ENCODE assay signal across 23 mouse cellular contexts in genomic region chr17:56096883-56097282, GRCm38 (mm10). TPM values are rescaled to one million over a fixed set of nuclear protein-coding genes. Genes with fewer than 3 reads are reported as not detected.
A peak's percentile ranks its signal among the peaks of the same experiment; 100 is the strongest.
DNase-seq lines count a peak whose midpoint lies in the region; ATAC-seq and TF ChIP-seq lines count a peak whose summit lies in the region.
"Had no signal": no experiment of that assay in that cellular context is flagged by ENCODE, and none has a peak within 500 bp of the region (broad histone marks: within the 10 kb centered on the region; RNA-seq: fewer than 3 reads in every experiment).

No protein-coding gene starts in this region.

- intact Hi-C loops in heart, adult 2 months (cut with DNase I), result no loop called here

- H3K4me1 ChIP-seq in forebrain, embryonic 11.5 days (replicated peaks; ENCODE audit: control insufficient read depth, insufficient read depth, low read length), result no peaks in the 10 kb centered on the region
- H3K4me1 ChIP-seq in forebrain, embryonic 14.5 days (ENCODE audit: control insufficient read depth, insufficient read depth, low read length), result no peaks in the 10 kb centered on the region
- no peaks in the 10 kb centered on the region for H3K4me1 ChIP-seq in heart, adult 2 months (ENCODE audit: control insufficient read depth, insufficient read depth, low read length)
- H3K4me1 ChIP-seq in limb, embryonic 12.5 days (replicated peaks), result no peaks in the 10 kb centered on the region
- H3K4me1 ChIP-seq in limb, embryonic 10.5 days, result no peaks in the 10 kb centered on the region

- H3K9me3 ChIP-seq in forebrain, embryonic 11.5 days (ENCODE audit: control insufficient read depth, low read length), result no peaks in the 10 kb centered on the region
- no peaks in the 10 kb centered on the region for H3K9me3 ChIP-seq in forebrain, embryonic 14.5 days (replicated peaks; ENCODE audit: control insufficient read depth, low read length)
- H3K9me3 ChIP-seq in limb, embryonic 12.5 days, result no peaks in the 10 kb centered on the region
- H3K9me3 ChIP-seq in limb, embryonic 10.5 days (replicated peaks), result no peaks in the 10 kb centered on the region
- H3K9me3 ChIP-seq: G1E had no signal

- no peak for ATAC-seq in forebrain, embryonic 11.5 days (replicated peaks; ENCODE audit: low FRiP score)
- ATAC-seq in forebrain, embryonic 14.5 days, result no peak
- 0 out of 2 replicates have a peak, but pooled peaks have one; percentile 12 for ATAC-seq in limb, embryonic 12.5 days (ENCODE audit: insufficient number of reproducible peaks, insufficient read depth, low FRiP score, low TSS enrichment, low read depth)
- ATAC-seq: activated CD4-positive, CD25-positive, alpha-beta regulatory T cell, adult 4 months; CD4-positive, CD25-positive, alpha-beta regulatory T cell, adult 4 months; Patski had no signal

- no peak overlapping the region for H3K27ac ChIP-seq in forebrain, embryonic 11.5 days (ENCODE audit: low read depth, low read length)
- H3K27ac ChIP-seq in forebrain, embryonic 14.5 days (ENCODE audit: low read depth, low read length), result no peak overlapping the region
- H3K27ac ChIP-seq in heart, adult 2 months, result no peak overlapping the region
- no peak overlapping the region for H3K27ac ChIP-seq in limb, embryonic 12.5 days
- no peak overlapping the region for H3K27ac ChIP-seq in limb, embryonic 10.5 days

- H3K79me2 ChIP-seq in heart, adult 2 months (replicated peaks; ENCODE audit: control insufficient read depth, insufficient read depth, low read length), result no peaks in the 10 kb centered on the region

- H3K9ac ChIP-seq in forebrain, embryonic 11.5 days (ENCODE audit: low read length), result no peak overlapping the region
- H3K9ac ChIP-seq in forebrain, embryonic 14.5 days (ENCODE audit: low read length), result no peak overlapping the region
- H3K9ac ChIP-seq in heart, adult 2 months (ENCODE audit: low read depth, low read length), result no peak overlapping the region
- no peak overlapping the region for H3K9ac ChIP-seq in limb, embryonic 12.5 days (replicated peaks)

- H3K4me2 ChIP-seq in forebrain, embryonic 11.5 days (ENCODE audit: low read depth, low read length, severe bottlenecking), result no peak overlapping the region
- H3K4me2 ChIP-seq in forebrain, embryonic 14.5 days (ENCODE audit: low read length), result no peak overlapping the region
- no peak overlapping the region for H3K4me2 ChIP-seq in limb, embryonic 12.5 days

- no peaks in the 10 kb centered on the region for H3K27me3 ChIP-seq in forebrain, embryonic 11.5 days (ENCODE audit: control insufficient read depth, insufficient read depth, low read length)
- no peaks in the 10 kb centered on the region for H3K27me3 ChIP-seq in forebrain, embryonic 14.5 days (replicated peaks; ENCODE audit: control insufficient read depth, insufficient read depth, low read length)
- H3K27me3 ChIP-seq in heart, adult 2 months (ENCODE audit: control insufficient read depth, insufficient read depth, low read length), result no peaks in the 10 kb centered on the region
- no peaks in the 10 kb centered on the region for H3K27me3 ChIP-seq in limb, embryonic 12.5 days
- H3K27me3 ChIP-seq in limb, embryonic 10.5 days (ENCODE audit: low read depth, poor library complexity, severe bottlenecking), result no peaks in the 10 kb centered on the region
- H3K27me3 ChIP-seq: CH12.LX, Patski had no signal

- TF ChIP-seq POLR2A in heart, adult 2 months (IDR thresholded peaks at IDR 0.05; ENCODE audit: insufficient read depth, low read depth, low read length), result no peak

- H3K4me3 ChIP-seq in forebrain, embryonic 11.5 days (ENCODE audit: low read depth, low read length), result no peak overlapping the region
- no peak overlapping the region for H3K4me3 ChIP-seq in forebrain, embryonic 14.5 days (ENCODE audit: low read depth, low read length)
- H3K4me3 ChIP-seq in heart, adult 2 months, result no peak overlapping the region
- H3K4me3 ChIP-seq in limb, embryonic 12.5 days (replicated peaks), result no peak overlapping the region
- no peak overlapping the region for H3K4me3 ChIP-seq in limb, embryonic 10.5 days

- 92% methylated on average over 12 of the region's 12 CpGs for WGBS in forebrain, embryonic 11.5 days
- WGBS in forebrain, embryonic 14.5 days, result 92% methylated on average over 12 of the region's 12 CpGs
- 89% methylated on average over 12 of the region's 12 CpGs for WGBS in heart, adult 2 months
- WGBS in limb, embryonic 12.5 days, result 92% methylated on average over 12 of the region's 12 CpGs
- 92% methylated on average over 12 of the region's 12 CpGs for WGBS in limb, embryonic 10.5 days

- no peak for TF ChIP-seq CTCF in heart, adult 2 months (IDR thresholded peaks at IDR 0.05)

- peak; percentile 47 for DNase-seq in forebrain, embryonic 11.5 days (ENCODE audit: low spot score)
- no peak for DNase-seq in forebrain, embryonic 14.5 days (ENCODE audit: low spot score)
- peak; percentile 90 for DNase-seq in heart, adult 11 months
- DNase-seq in heart, adult 2 months, result no peak
- no peak for DNase-seq in limb, embryonic 10.5 days (ENCODE audit: low spot score)
- DNase-seq: adrenal gland, adult 2 months; adrenal gland, adult 8-10 months; adrenal gland, postnatal 10 days; adrenal gland, postnatal 14 days; adrenal gland, postnatal 25 days; adrenal gland, postnatal 36 days; B cell, adult 2 months; cerebellum, adult 11 months; cerebellum, adult 11-12 months; cerebellum, adult 18-20 months had no signal

- TF ChIP-seq EP300 in heart, adult 2 months (IDR thresholded peaks at IDR 0.05; ENCODE audit: insufficient read depth, low read depth, low read length), result no peak

- H3K36me3 ChIP-seq in forebrain, embryonic 11.5 days (ENCODE audit: control insufficient read depth, insufficient read depth, low read length), result peaks cover 22% of the 10 kb centered on the region
- H3K36me3 ChIP-seq in forebrain, embryonic 14.5 days (ENCODE audit: control insufficient read depth, insufficient read depth, low read length), result peaks cover 88% of the 10 kb centered on the region
- no peaks in the 10 kb centered on the region for H3K36me3 ChIP-seq in heart, adult 2 months (ENCODE audit: control insufficient read depth, insufficient read depth, low read length)
- H3K36me3 ChIP-seq in limb, embryonic 12.5 days, result peaks cover 90% of the 10 kb centered on the region
- H3K36me3 ChIP-seq in limb, embryonic 10.5 days, result peaks cover 91% of the 10 kb centered on the region

RNA-seq across cellular contexts. Expression of gene Plin4, which starts 12.7 kb away (rescaled TPM):
- polyA plus RNA-seq in forebrain, embryonic 11.5 days (2014; fragmentation: Nextera tagmentation; extraction: Ambion mirVana), result 0.07 TPM in 2 replicates
- polyA plus RNA-seq in forebrain, embryonic 14.5 days (2014; fragmentation: Nextera tagmentation; extraction: Ambion mirVana), result 0.04 and 0.07 TPM in 2 replicates
- total RNA-seq in heart, adult 2 months (2021), result 100 to 1,000 TPM; 151 to 170 TPM
- 114 and 167 TPM in 2 replicates for polyA plus RNA-seq in heart, adult 2 months (2012; rRNA removed)
- polyA plus RNA-seq in limb, embryonic 12.5 days (2016; fragmentation: Nextera tagmentation; extraction: Ambion mirVana), result 0.12 and 0.23 TPM in 2 replicates
- polyA plus RNA-seq in limb, embryonic 10.5 days (2016; fragmentation: Nextera tagmentation; extraction: Ambion mirVana), result 0.08 and 0.10 TPM in 2 replicates
- polyA plus RNA-seq: CD4-positive, CD25-positive, alpha-beta regulatory T cell, adult 4 months; G1E had no signal

RNA-seq across cellular contexts. Expression of gene Hdgfl2, which starts 17.4 kb away (rescaled TPM):
- 150 and 152 TPM in 2 replicates for polyA plus RNA-seq in forebrain, embryonic 11.5 days (2014; fragmentation: Nextera tagmentation; extraction: Ambion mirVana)
- 81.5 and 109 TPM in 2 replicates for polyA plus RNA-seq in forebrain, embryonic 14.5 days (2014; fragmentation: Nextera tagmentation; extraction: Ambion mirVana)
- 10 to 100 TPM; 32.5 to 35.0 TPM for total RNA-seq in heart, adult 2 months (2021)
- polyA plus RNA-seq in heart, adult 2 months (2012; rRNA removed), result 30.2 and 31.5 TPM in 2 replicates
- polyA plus RNA-seq in limb, embryonic 12.5 days (2016; fragmentation: Nextera tagmentation; extraction: Ambion mirVana), result 176 and 189 TPM in 2 replicates
- 205 and 213 TPM in 2 replicates for polyA plus RNA-seq in limb, embryonic 10.5 days (2016; fragmentation: Nextera tagmentation; extraction: Ambion mirVana)

RNA-seq across cellular contexts. Expression of gene Plin5, which starts 20.5 kb away (rescaled TPM):
- polyA plus RNA-seq in forebrain, embryonic 11.5 days (2014; fragmentation: Nextera tagmentation; extraction: Ambion mirVana), result 0.21 TPM in 1 of 2 replicates, not detected in the other
- 0.42 and 0.67 TPM in 2 replicates for polyA plus RNA-seq in forebrain, embryonic 14.5 days (2014; fragmentation: Nextera tagmentation; extraction: Ambion mirVana)
- 100 to 1,000 TPM; 159 to 160 TPM for total RNA-seq in heart, adult 2 months (2021)
- 112 and 170 TPM in 2 replicates for polyA plus RNA-seq in heart, adult 2 months (2012; rRNA removed)
- polyA plus RNA-seq in limb, embryonic 12.5 days (2016; fragmentation: Nextera tagmentation; extraction: Ambion mirVana), result 0.10 TPM in 2 replicates
- polyA plus RNA-seq in limb, embryonic 10.5 days (2016; fragmentation: Nextera tagmentation; extraction: Ambion mirVana), result 0.21 and 0.36 TPM in 2 replicates
- total RNA-seq: CH12.LX, G1E, MEL had no signal
- polyA plus RNA-seq: activated CD4-positive, CD25-positive, alpha-beta regulatory T cell, adult 4 months; CD4-positive, CD25-positive, alpha-beta regulatory T cell, adult 4 months; G1E had no signal

RNA-seq across cellular contexts. Expression of gene Ubxn6, which starts 22.1 kb away (rescaled TPM):
- polyA plus RNA-seq in forebrain, embryonic 11.5 days (2014; fragmentation: Nextera tagmentation; extraction: Ambion mirVana), result 39.0 and 43.2 TPM in 2 replicates
- polyA plus RNA-seq in forebrain, embryonic 14.5 days (2014; fragmentation: Nextera tagmentation; extraction: Ambion mirVana), result 68.8 and 83.7 TPM in 2 replicates
- total RNA-seq in heart, adult 2 months (2021), result 10 to 100 TPM; 47.6 to 53.5 TPM
- 64.4 and 79.3 TPM in 2 replicates for polyA plus RNA-seq in heart, adult 2 months (2012; rRNA removed)
- polyA plus RNA-seq in limb, embryonic 12.5 days (2016; fragmentation: Nextera tagmentation; extraction: Ambion mirVana), result 42.0 and 46.4 TPM in 2 replicates
- polyA plus RNA-seq in limb, embryonic 10.5 days (2016; fragmentation: Nextera tagmentation; extraction: Ambion mirVana), result 33.3 and 40.3 TPM in 2 replicates

RNA-seq across cellular contexts. Expression of gene Lrg1, which starts 24.9 kb away (rescaled TPM):
- 0.17 and 0.51 TPM in 2 replicates for polyA plus RNA-seq in forebrain, embryonic 11.5 days (2014; fragmentation: Nextera tagmentation; extraction: Ambion mirVana)
- not detected in 2 replicates for polyA plus RNA-seq in forebrain, embryonic 14.5 days (2014; fragmentation: Nextera tagmentation; extraction: Ambion mirVana)
- 10 to 100 TPM; 57.0 to 74.6 TPM for total RNA-seq in heart, adult 2 months (2021)
- 38.2 and 77.7 TPM in 2 replicates for polyA plus RNA-seq in heart, adult 2 months (2012; rRNA removed)
- polyA plus RNA-seq in limb, embryonic 12.5 days (2016; fragmentation: Nextera tagmentation; extraction: Ambion mirVana), result 0.24 TPM in 1 of 2 replicates, not detected in the other
- polyA plus RNA-seq in limb, embryonic 10.5 days (2016; fragmentation: Nextera tagmentation; extraction: Ambion mirVana), result 0.23 TPM in 1 of 2 replicates, not detected in the other
- total RNA-seq: CH12.LX, ES-E14, G1E, MEL had no signal
- polyA plus RNA-seq: CD4-positive, CD25-positive, alpha-beta regulatory T cell, adult 4 months; G1E had no signal

Comparison
In these comparisons a context has a peak if more than half of its experiments do, and no peak if none do; other contexts are left out.
1. DNase-seq: peak in forebrain, embryonic 11.5 days (single experiment) and heart, adult 11 months (single experiment); none in forebrain, embryonic 14.5 days (single experiment), heart, adult 2 months (0 of 2) and limb, embryonic 10.5 days (single experiment).
2. RNA of gene Plin4, which starts 12.7 kb away (polyA plus RNA-seq): 114 to 167 TPM in heart, adult 2 months; 0.12 to 0.23 TPM in limb, embryonic 12.5 days, 0.08 to 0.10 TPM in limb, embryonic 10.5 days, 0.07 TPM in forebrain, embryonic 11.5 days and 0.04 to 0.07 TPM in forebrain, embryonic 14.5 days; every median in the first group is over 10 times any median in the second.
3. RNA of gene Plin5, which starts 20.5 kb away (polyA plus RNA-seq): 112 to 170 TPM in heart, adult 2 months; 0.42 to 0.67 TPM in forebrain, embryonic 14.5 days, 0.21 to 0.36 TPM in limb, embryonic 10.5 days, 0.21 TPM in forebrain, embryonic 11.5 days and 0.10 TPM in limb, embryonic 12.5 days; every median in the first group is over 10 times any median in the second.